Mouse (Mus musculus): ENCODE measurements around the gene Kif1b. TPM values are rescaled to one million over a fixed set of nuclear protein-coding genes. Genes with fewer than 3 reads are reported as not detected.

Kif1b gene
- polyA plus RNA-seq, 1 experiment from 2014 or later, result 44.8 TPM

DNA sequence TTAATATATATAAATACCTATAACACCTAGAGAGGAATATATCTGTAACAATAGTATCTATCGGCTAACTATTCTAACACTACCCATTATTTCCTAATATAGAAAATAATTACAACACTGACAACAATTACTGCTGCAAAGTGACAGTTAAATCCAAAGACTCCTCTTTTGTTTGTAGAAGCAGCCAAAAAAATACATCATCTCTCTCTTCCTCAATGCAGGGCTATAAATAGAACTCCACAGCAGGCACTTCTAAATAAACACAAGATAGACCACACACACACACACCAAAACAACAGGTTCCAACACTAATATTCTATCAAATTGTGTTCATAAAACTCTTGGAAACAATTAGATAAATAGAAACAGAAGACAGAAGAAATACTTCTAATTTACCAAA lies 21.8 kb downstream of the Kif1b start:
- Histone ChIP-seq H3K27ac (no peak overlapping the region), H3K9me3 (no peaks in the 10 kb centered on the region), H3K4me1 (peaks cover 33% of the 10 kb centered on the region), H3K4me3 (no peak overlapping the region), H3K36me3 (peaks cover 20% of the 10 kb centered on the region), H3K27me3 (ENCODE audit: insufficient read depth, poor library complexity, severe bottlenecking) (no peaks in the 10 kb centered on the region)
- WGBS, result 95% methylated on average over 1 of the region's 1 CpGs
- DNase-seq (ENCODE audit: low spot score), result no peak

DNA sequence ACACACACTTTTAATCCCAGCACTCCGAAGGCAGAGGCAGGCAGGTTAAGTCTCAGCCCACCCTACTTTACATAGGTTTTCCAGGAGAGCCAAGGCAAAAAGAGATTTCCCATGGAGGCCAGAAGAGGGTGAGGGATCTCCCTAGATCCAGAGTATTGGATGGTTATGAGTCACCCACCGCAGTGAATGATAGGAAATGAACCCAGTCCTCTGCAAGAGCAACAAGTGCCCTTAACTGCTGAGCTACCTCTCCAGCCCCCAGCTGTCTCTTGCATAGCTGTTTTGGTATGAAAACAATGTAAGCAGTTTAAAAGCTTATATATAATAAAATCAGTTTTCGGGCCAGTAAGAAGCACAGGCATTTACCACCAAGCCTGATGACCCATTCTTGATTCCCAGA lies 24.5 kb downstream of the Kif1b start:
- H3K4me3 ChIP-seq, result no peak overlapping the region
- H3K36me3 ChIP-seq, result peaks cover 1% of the 10 kb centered on the region; the same call in 1 of the 2 replicates
- DNase-seq (ENCODE audit: low spot score), result no peak
- 79% methylated on average over 3 of the region's 3 CpGs for WGBS
- H3K27me3 ChIP-seq (ENCODE audit: insufficient read depth, poor library complexity, severe bottlenecking), result no peaks in the 10 kb centered on the region
- H3K9me3 ChIP-seq, result no peaks in the 10 kb centered on the region
- H3K4me1 ChIP-seq, result peaks cover 38% of the 10 kb centered on the region
- no peak overlapping the region for H3K27ac ChIP-seq

DNA sequence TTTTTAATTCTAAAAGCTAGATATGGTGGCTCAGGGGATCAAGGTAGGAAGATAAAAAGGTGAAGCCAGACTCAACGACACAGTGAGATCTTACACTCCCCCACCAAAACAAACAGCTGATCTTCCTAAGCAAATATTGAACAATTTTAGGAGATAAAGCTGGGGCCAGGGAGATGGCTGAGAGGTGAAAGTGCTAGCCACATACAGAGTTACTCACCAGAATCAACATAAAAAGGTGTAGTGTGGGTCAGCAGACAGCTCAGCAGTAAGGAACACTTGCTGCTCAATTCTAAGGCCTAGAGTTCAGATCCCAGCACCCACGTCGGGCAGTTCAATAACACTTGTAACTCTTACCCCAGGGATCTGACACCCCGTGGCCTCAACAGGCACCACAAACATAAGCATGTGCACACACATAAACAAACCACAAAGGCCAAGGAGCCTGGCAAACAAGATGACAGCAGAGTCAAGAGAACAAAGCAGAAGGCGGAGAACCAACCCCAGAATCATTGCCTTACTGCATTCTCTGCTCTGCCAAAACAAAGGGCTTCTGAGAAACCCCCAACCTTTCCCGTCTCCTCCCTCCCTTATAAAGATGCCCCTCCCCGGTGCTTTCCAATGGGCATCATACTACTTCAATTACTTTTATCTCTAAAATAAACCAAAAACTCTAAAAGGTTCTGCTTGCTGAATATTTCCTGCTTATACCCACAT lies 25.3 kb downstream of the Kif1b start:
- H3K27ac ChIP-seq, result no peak overlapping the region
- DNase-seq (ENCODE audit: low spot score), result no peak
- no peaks in the 10 kb centered on the region for H3K27me3 ChIP-seq (ENCODE audit: insufficient read depth, poor library complexity, severe bottlenecking)
- H3K9me3 ChIP-seq, result no peaks in the 10 kb centered on the region
- 78% methylated on average over 7 of the region's 7 CpGs for WGBS
- peaks cover 45% of the 10 kb centered on the region for H3K4me1 ChIP-seq
- no peak overlapping the region for H3K4me3 ChIP-seq
- H3K36me3 ChIP-seq, result no peaks in the 10 kb centered on the region

GRCm38 (mm10) chr4:149277571-149277970 lies 29.9 kb downstream of the Kif1b start:
- no peak for DNase-seq (ENCODE audit: low spot score)
- Histone ChIP-seq H3K4me3 (no peak overlapping the region), H3K36me3 (peaks cover 35% of the 10 kb centered on the region), H3K27ac (peak overlapping the region; percentile 16; the same call in 1 of the 2 replicates), H3K9me3 (no peaks in the 10 kb centered on the region; the same call in 1 of the 2 replicates), H3K4me1 (peaks cover 19% of the 10 kb centered on the region), H3K27me3 (ENCODE audit: insufficient read depth, poor library complexity, severe bottlenecking) (no peaks in the 10 kb centered on the region)
- 65% methylated on average over 4 of the region's 4 CpGs for WGBS

DNA sequence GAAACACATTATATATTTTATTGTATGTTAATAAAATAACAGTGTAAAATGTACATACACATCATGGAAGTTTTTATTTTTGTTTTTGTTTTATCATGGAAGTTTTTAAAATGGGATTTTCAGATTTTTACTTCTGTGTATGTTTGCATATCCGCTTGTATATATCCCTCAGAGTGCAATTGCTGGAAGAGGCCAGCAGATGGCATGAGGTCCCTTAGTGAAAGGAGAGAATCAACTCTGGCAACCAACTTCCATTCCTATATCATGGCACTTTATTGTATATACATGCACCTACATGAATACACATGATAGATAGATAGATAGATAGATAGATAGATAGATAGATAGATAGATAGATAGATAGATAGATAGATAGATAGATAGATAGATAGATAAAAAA lies 34.4 kb downstream of the Kif1b start:
- no peaks in the 10 kb centered on the region for H3K27me3 ChIP-seq (ENCODE audit: insufficient read depth, poor library complexity, severe bottlenecking)
- peaks cover 67% of the 10 kb centered on the region for H3K36me3 ChIP-seq
- H3K27ac ChIP-seq, result no peak overlapping the region
- WGBS, result 87% methylated on average over 1 of the region's 1 CpGs
- no peaks in the 10 kb centered on the region; the same call in 1 of the 2 replicates for H3K9me3 ChIP-seq
- no peak overlapping the region for H3K4me3 ChIP-seq
- H3K4me1 ChIP-seq, result peaks cover 9% of the 10 kb centered on the region
- no peak for DNase-seq (ENCODE audit: low spot score)

- Histone ChIP-seq H3K27me3 (ENCODE audit: insufficient read depth, poor library complexity, severe bottlenecking) (no peaks in the 10 kb centered on the region), H3K36me3 (peaks cover 80% of the 10 kb centered on the region), H3K27ac (no peak overlapping the region), H3K4me1 (no peaks in the 10 kb centered on the region), H3K9me3 (no peaks in the 10 kb centered on the region; the same call in 1 of the 2 replicates), H3K4me3 (no peak overlapping the region)
- no peak for DNase-seq (ENCODE audit: low spot score)
- WGBS, result 95% methylated on average over 6 of the region's 6 CpGs
Observed at GRCm38 (mm10) chr4:149270541-149270940, 37.0 kb downstream of the Kif1b start.

DNA sequence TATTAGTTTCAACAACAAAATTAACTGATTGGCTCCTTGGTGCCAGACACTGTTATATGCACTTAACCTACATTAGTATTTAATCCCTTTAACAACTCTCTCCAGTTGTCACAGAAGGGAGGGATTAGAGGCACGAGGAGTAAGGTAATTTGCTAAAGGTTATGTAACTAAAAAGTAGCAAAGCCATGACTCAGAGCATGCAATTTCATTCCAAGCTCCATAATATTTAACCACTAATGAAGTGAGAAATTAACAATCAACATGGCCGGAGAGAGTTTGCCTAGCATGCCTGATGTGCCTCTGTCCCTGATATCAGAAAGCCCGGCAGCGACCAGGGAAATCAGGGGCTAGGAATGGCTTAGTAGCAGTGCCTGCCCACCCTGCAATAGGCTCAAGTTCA lies 38.5 kb downstream of the Kif1b start:
- Histone ChIP-seq H3K27me3 (ENCODE audit: insufficient read depth, poor library complexity, severe bottlenecking) (no peaks in the 10 kb centered on the region), H3K27ac (no peak overlapping the region), H3K36me3 (peaks cover 72% of the 10 kb centered on the region), H3K9me3 (no peaks in the 10 kb centered on the region; the same call in 1 of the 2 replicates), H3K4me1 (no peaks in the 10 kb centered on the region), H3K4me3 (no peak overlapping the region)
- 83% methylated on average over 4 of the region's 4 CpGs for WGBS
- DNase-seq (ENCODE audit: low spot score), result no peak

DNA sequence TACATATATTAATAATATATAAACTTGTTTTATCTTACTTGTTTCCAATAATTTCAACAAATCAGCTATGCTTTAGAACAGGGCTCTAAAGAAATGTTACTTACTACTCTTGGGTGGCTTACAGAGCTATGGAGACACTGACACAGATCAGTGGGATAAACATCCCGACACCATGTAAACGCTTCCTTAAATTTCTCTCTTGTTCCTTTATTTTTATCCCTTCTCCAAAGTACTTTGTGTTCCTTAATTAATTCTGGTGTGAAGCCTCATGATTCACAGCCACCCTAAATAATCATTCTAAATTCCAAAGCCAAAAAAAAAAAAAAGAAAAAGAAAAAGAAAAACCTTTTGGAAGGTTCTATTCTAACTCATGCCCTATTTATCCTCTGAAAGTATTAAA lies 42.6 kb downstream of the Kif1b start:
- 0 out of 2 replicates have a peak, but pooled peaks cover under 1% of the 10 kb centered on the region for H3K4me1 ChIP-seq
- DNase-seq (ENCODE audit: low spot score), result no peak
- H3K4me3 ChIP-seq, result no peak overlapping the region
- H3K36me3 ChIP-seq, result peaks cover 62% of the 10 kb centered on the region
- no peaks in the 10 kb centered on the region for H3K27me3 ChIP-seq (ENCODE audit: insufficient read depth, poor library complexity, severe bottlenecking)
- H3K9me3 ChIP-seq, result no peaks in the 10 kb centered on the region
- WGBS, result 92% methylated on average over 2 of the region's 2 CpGs
- H3K27ac ChIP-seq, result no peak overlapping the region

GRCm38 (mm10) chr4:149263218-149263617 lies 44.3 kb downstream of the Kif1b start:
- 88% methylated on average over 9 of the region's 9 CpGs for WGBS
- DNase-seq (ENCODE audit: low spot score), result no peak
- Histone ChIP-seq H3K27ac (no peak overlapping the region), H3K36me3 (peaks cover 60% of the 10 kb centered on the region), H3K27me3 (ENCODE audit: insufficient read depth, poor library complexity, severe bottlenecking) (no peaks in the 10 kb centered on the region), H3K9me3 (no peaks in the 10 kb centered on the region), H3K4me1 (0 out of 2 replicates have a peak, but pooled peaks cover 2% of the 10 kb centered on the region), H3K4me3 (no peak overlapping the region)

DNA sequence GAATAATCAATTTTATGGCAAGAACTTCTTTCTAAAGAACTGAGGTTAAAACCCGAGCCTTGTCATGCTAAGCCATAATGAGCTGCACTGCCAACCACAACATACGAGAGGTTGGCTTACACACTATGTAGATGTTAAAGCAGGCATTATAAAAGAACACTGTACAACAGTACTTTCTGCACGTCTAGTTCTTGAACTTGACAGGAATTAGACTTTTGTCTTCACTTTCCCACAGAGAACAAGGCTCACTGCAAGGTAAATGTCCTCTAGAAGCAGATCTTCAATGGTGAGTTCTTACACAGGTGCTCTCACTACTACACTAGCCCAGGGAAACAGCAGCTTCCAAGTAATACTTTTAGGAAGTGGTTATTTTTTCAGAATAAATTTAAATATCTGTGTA lies 46.0 kb downstream of the Kif1b start:
- no peak for DNase-seq (ENCODE audit: low spot score)
- WGBS, result 84% methylated on average over 3 of the region's 3 CpGs
- peaks cover 62% of the 10 kb centered on the region for H3K36me3 ChIP-seq

GRCm38 (mm10) chr4:149260911-149261310 lies 46.6 kb downstream of the Kif1b start:
- no peak for DNase-seq (ENCODE audit: low spot score)
- H3K9me3 ChIP-seq, result no peaks in the 10 kb centered on the region
- no peaks in the 10 kb centered on the region for H3K27me3 ChIP-seq (ENCODE audit: insufficient read depth, poor library complexity, severe bottlenecking)
- no peak overlapping the region for H3K4me3 ChIP-seq
- peaks cover 62% of the 10 kb centered on the region for H3K36me3 ChIP-seq
- WGBS, result 92% methylated on average over 3 of the region's 3 CpGs
- H3K27ac ChIP-seq, result no peak overlapping the region
- H3K4me1 ChIP-seq, result 0 out of 2 replicates have a peak, but pooled peaks cover 2% of the 10 kb centered on the region

More for the DNA sequence above, 46.0 kb downstream of the Kif1b start:
- no peaks in the 10 kb centered on the region for H3K9me3 ChIP-seq
- no peak overlapping the region for H3K27ac ChIP-seq
- 0 out of 2 replicates have a peak, but pooled peaks cover 2% of the 10 kb centered on the region for H3K4me1 ChIP-seq
- H3K4me3 ChIP-seq, result no peak overlapping the region
- H3K27me3 ChIP-seq (ENCODE audit: insufficient read depth, poor library complexity, severe bottlenecking), result no peaks in the 10 kb centered on the region

DNA sequence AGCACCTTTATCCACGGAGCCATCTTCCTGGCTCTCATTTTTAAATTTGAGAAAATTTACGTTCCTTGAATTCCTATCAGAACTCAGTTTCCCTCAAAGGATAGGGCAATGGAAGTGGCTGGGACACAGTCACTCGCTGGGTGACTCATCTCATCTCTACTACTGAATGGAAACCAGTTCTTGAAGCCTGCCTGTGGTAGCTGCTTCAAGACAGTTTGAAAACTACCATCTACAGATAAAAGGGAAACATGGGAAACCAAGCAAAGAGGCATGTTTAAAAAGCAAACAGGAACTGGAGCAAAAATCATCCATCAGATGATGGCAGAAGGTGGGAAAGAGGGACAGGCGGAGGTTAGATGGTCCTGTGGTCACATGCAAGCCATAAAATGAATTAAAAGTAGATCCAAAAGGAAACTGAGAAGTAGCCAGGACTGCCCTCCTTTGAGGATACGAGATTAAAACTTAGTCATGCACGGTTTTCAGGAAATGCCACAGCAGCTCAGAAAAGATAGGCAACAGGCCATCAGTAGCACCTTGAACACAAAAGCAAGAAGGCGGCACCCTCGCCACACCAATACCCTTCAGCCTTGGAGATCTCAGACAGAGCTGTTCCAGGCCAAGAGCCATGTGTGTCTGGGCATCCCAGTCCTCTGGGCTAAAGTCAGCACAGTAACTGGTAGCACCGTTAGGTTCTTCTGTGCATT lies 48.0 kb downstream of the Kif1b start:
- Histone ChIP-seq H3K27ac (no peak overlapping the region), H3K27me3 (ENCODE audit: insufficient read depth, poor library complexity, severe bottlenecking) (no peaks in the 10 kb centered on the region), H3K9me3 (no peaks in the 10 kb centered on the region), H3K4me3 (no peak overlapping the region), H3K4me1 (0 out of 2 replicates have a peak, but pooled peaks cover 2% of the 10 kb centered on the region), H3K36me3 (peaks cover 62% of the 10 kb centered on the region)
- 80% methylated on average over 9 of the region's 9 CpGs for WGBS
- DNase-seq (ENCODE audit: low spot score), result no peak

- no peak overlapping the region for H3K4me3 ChIP-seq
- H3K27ac ChIP-seq, result no peak overlapping the region
- peaks cover 65% of the 10 kb centered on the region for H3K36me3 ChIP-seq
- no peaks in the 10 kb centered on the region for H3K27me3 ChIP-seq (ENCODE audit: insufficient read depth, poor library complexity, severe bottlenecking)
- H3K9me3 ChIP-seq, result no peaks in the 10 kb centered on the region
- no peak for DNase-seq (ENCODE audit: low spot score)
- H3K4me1 ChIP-seq, result 0 out of 2 replicates have a peak, but pooled peaks cover 2% of the 10 kb centered on the region
- 87% methylated on average over 3 of the region's 3 CpGs for WGBS
Observed at GRCm38 (mm10) chr4:149258926-149259325, 48.6 kb downstream of the Kif1b start.
